Mouse (Mus musculus): Measurements from ENCODE around the gene Tfap2a. TPM values are rescaled to one million over a fixed set of nuclear protein-coding genes. Genes with fewer than 3 reads are reported as not detected.

Tfap2a gene
- polyA plus RNA-seq (2017; shearing (Covaris generic)) = 1 to 10 TPM in 1 of 2 experiments, under 1 TPM in 1; 0.19 to 2.2 TPM

GRCm38 (mm10) chr13:40738196-40738880 lies at the start of gene Tfap2a:
Gene Tfap2a, minus strand, starts transcription at chr13:40738376.

Other genes with a start within 250 kb of the Tfap2a start
- 1 to 10 TPM in 1 of 2 experiments, not detected in 1; 1.9 TPM for gene Gcnt2, start 121.4 kb upstream of the Tfap2a start, polyA plus RNA-seq (2017; shearing (Covaris generic))